Mouse (Mus musculus) CD4-positive naive resting alpha-beta T cell, adult 57 days (primary cell): ENCODE data around the gene Parp2. TPM values are rescaled to one million over a fixed set of nuclear protein-coding genes. Genes with fewer than 3 reads are reported as not detected.

Experiments
- total RNA-seq: library from RNA; stranded (reverse); gene quantifications from one replicate; pipeline ENCODE4 v1.2.4, GENCODE M21; 2023

Parp2 gene
- total RNA-seq = 44.2 TPM

GRCm38 (mm10) chr14:50807487-50808072 is at the start of gene Parp2, which contains the start of gene Ccnb1ip1:
TSS of gene Parp2 (plus strand) at chr14:50807841.
TSS of gene Ccnb1ip1 (minus strand) at chr14:50807732.

GRCm38 (mm10) chr14:50785251-50785637 is 22.4 kb upstream of the Parp2 start, which contains the start of gene Ttc5:
TSS of gene Ttc5 (minus strand) at chr14:50785519.

GRCm38 (mm10) chr14:50869889-50870804 is 62.5 kb downstream of the Parp2 start, which contains the start of gene Tep1:
TSS of gene Tep1 (minus strand) at chr14:50870560.

Other genes with a start within 250 kb of the Parp2 start
- not detected for gene Olfr744, start 193.0 kb upstream of the Parp2 start, total RNA-seq
- gene Olfr745, start 168.5 kb upstream of the Parp2 start, total RNA-seq = not detected
- not detected for gene Olfr746, start 160.8 kb upstream of the Parp2 start, total RNA-seq
- not detected for gene Olfr747, start 114.6 kb upstream of the Parp2 start, total RNA-seq
- gene Olfr748, start 100.5 kb upstream of the Parp2 start, total RNA-seq = not detected
- not detected for gene Olfr749, start 62.7 kb upstream of the Parp2 start, total RNA-seq
- gene Ttc5, start 22.3 kb upstream of the Parp2 start, total RNA-seq = 79.6 TPM
- not detected for gene Ccnb1ip1, start 109 bp upstream of the Parp2 start, total RNA-seq
- 34.1 TPM for gene Tep1, start 62.7 kb downstream of the Parp2 start, total RNA-seq
- gene Klhl33, start 89.7 kb downstream of the Parp2 start, total RNA-seq = not detected
- 40.7 TPM for gene Osgep, start 117.1 kb downstream of the Parp2 start, total RNA-seq
- gene Apex1, start 117.1 kb downstream of the Parp2 start, total RNA-seq = 49.0 TPM
- gene Pip4p1, start 123.0 kb downstream of the Parp2 start, total RNA-seq = 104 TPM
- gene Pnp, start 123.2 kb downstream of the Parp2 start, total RNA-seq = 18.1 TPM
- gene Gm49342, start 136.7 kb downstream of the Parp2 start, total RNA-seq = 20.5 TPM
- 1.0 TPM for gene Pnp2, start 148.2 kb downstream of the Parp2 start, total RNA-seq
- not detected for gene Rnase10, start 199.9 kb downstream of the Parp2 start, total RNA-seq
- gene Rnase9, start 234.0 kb downstream of the Parp2 start, total RNA-seq = not detected
- not detected for gene Rnase11, start 242.3 kb downstream of the Parp2 start, total RNA-seq
- not detected for gene Rnase12, start 249.8 kb downstream of the Parp2 start, total RNA-seq